Mouse (Mus musculus): ENCODE data around the gene Spata45. TPM values are rescaled to one million over a fixed set of nuclear protein-coding genes. Genes with fewer than 3 reads are reported as not detected.
A peak's percentile ranks its signal among the peaks of the same experiment; 100 is the strongest.

Spata45 gene
- polyA plus RNA-seq, 1 experiment from 2014 or later, result not detected

DNA sequence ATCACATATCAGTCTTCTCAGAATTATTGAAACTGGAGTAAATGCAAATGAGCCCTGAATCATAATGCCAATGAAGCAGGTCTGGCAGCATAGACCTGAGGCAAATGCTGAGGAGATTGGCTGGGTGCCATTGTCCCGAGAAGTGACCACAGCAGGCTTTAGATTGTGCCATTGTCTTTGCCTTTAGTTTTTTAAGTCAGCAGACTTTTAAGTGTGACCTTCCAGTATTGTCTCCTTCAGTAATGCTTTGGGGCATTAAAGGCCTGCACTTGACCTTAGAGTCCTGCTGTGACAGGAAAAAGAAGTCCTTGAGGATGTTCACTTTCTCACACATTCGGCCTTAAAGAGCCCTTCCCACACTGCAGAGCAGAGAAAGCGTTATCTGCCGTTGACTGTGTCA lies 33.8 kb downstream of the Spata45 start:
- H3K36me3 ChIP-seq (ENCODE audit: control insufficient read depth, insufficient read depth), result peaks cover 62% of the 10 kb centered on the region
- peaks cover 9% of the 10 kb centered on the region for H3K4me1 ChIP-seq (ENCODE audit: control insufficient read depth, low read depth, low read length)
- H3K27me3 ChIP-seq (ENCODE audit: control insufficient read depth, insufficient read depth, low read depth, low read length), result no peaks in the 10 kb centered on the region
- H3K4me3 ChIP-seq (ENCODE audit: low read depth, low read length), result no peak overlapping the region
- no peak overlapping the region for H3K4me2 ChIP-seq (ENCODE audit: low read depth, low read length)
- no peak for ATAC-seq (ENCODE audit: low read depth)
- 84% methylated on average over 4 of the region's 4 CpGs for WGBS (ENCODE audit: insufficient replicate concordance)
- H3K9ac ChIP-seq (ENCODE audit: low read depth, low read length), result no peak overlapping the region
- no peaks in the 10 kb centered on the region for H3K9me3 ChIP-seq (replicated peaks; ENCODE audit: control insufficient read depth, low read length)
- H3K27ac ChIP-seq (ENCODE audit: low read length), result no peak overlapping the region

DNA sequence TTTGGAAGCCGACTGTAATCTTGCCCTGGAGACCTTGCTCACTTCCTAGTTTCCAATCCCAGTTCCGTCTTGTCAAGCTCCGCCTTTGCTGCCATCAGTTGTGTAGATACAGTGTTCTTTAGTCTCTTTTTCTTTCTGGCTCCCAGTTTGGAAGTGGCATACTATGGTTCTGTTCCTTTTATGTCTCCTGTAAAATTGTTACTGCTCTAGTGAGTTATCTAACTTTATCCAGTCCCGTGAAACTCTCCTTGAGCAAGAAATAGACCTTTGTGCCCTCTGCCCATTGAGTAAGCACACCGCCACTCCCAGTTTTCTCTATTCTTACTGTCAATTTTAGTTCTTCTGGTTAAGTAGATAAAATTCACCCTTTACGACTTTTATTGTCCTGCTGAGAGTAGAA lies 35.2 kb downstream of the Spata45 start:
- H3K9me3 ChIP-seq (replicated peaks; ENCODE audit: control insufficient read depth, low read length), result no peaks in the 10 kb centered on the region
- no peak overlapping the region for H3K9ac ChIP-seq (ENCODE audit: low read depth, low read length)
- no peak overlapping the region for H3K4me2 ChIP-seq (ENCODE audit: low read depth, low read length)
- H3K36me3 ChIP-seq (ENCODE audit: control insufficient read depth, insufficient read depth), result peaks cover 65% of the 10 kb centered on the region
- H3K27ac ChIP-seq (ENCODE audit: low read length), result no peak overlapping the region; the same call in 1 of the 2 replicates
- no peaks in the 10 kb centered on the region for H3K27me3 ChIP-seq (ENCODE audit: control insufficient read depth, insufficient read depth, low read depth, low read length)
- no peak for ATAC-seq (ENCODE audit: low read depth)
- 76% methylated on average over 6 of the region's 6 CpGs for WGBS (ENCODE audit: insufficient replicate concordance)
- H3K4me1 ChIP-seq (ENCODE audit: control insufficient read depth, low read depth, low read length), result peaks cover 7% of the 10 kb centered on the region
- no peak overlapping the region for H3K4me3 ChIP-seq (ENCODE audit: low read depth, low read length)

DNA sequence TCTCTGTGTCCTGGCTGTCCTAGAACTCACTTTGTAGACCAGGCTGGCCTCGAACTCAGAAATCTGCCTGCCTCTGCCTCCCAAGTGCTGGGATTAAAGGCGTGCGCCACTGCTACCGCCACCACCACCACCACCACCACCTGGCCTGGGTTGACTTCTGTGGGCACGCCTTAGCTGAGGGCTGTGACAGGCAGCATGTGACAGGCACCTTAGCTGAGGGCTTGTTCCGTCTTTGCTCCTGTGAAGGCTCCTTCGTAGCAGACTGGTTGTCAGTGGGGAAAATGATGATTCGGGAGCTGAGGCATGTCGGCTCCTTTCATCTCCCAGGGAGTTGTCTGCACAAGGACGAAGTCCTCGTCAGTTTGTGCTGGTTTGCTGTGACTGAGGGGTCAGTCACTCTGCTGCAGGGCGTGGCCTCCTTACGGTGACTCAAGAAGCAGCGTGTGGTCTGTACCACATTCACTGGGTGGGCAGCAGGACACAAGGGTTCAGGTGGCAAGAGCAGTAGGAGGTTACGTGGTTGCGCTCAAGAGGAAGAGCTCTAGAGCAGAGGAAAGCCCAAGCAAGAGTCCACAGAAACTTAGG lies 36.0 kb downstream of the Spata45 start:
- Histone ChIP-seq H3K4me2 (ENCODE audit: low read depth, low read length) (no peak overlapping the region), H3K4me1 (ENCODE audit: control insufficient read depth, low read depth, low read length) (peaks cover 7% of the 10 kb centered on the region), H3K36me3 (ENCODE audit: control insufficient read depth, insufficient read depth) (peaks cover 72% of the 10 kb centered on the region), H3K27me3 (ENCODE audit: control insufficient read depth, insufficient read depth, low read depth, low read length) (no peaks in the 10 kb centered on the region), H3K9ac (ENCODE audit: low read depth, low read length) (no peak overlapping the region), H3K27ac (ENCODE audit: low read length) (peak overlapping the region; percentile 67), H3K9me3 (replicated peaks; ENCODE audit: control insufficient read depth, low read length) (no peaks in the 10 kb centered on the region), H3K4me3 (ENCODE audit: low read depth, low read length) (no peak overlapping the region)
- 85% methylated on average over 16 of the region's 16 CpGs for WGBS (ENCODE audit: insufficient replicate concordance)
- ATAC-seq (ENCODE audit: low read depth), result no peak

DNA sequence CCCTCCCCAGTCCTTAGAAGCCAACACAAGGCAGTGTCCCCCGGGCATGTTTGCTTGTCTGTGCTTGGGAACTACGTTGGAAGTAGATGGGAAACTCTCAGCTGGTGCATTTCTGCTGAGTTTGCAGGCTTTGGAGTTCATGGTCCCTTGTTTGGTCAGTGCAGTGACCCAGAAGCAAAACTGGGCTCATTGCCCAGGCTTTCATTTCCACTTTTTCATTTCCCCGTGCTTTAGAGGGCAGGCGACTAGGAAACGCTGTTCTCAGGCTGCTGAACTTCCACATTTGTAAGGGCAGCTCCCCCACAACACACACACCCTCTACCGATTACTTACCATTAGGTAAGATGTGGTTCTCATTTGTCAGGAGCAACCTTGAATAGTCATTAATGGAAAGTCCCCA lies 36.6 kb downstream of the Spata45 start:
- no peaks in the 10 kb centered on the region for H3K9me3 ChIP-seq (replicated peaks; ENCODE audit: control insufficient read depth, low read length)
- H3K36me3 ChIP-seq (ENCODE audit: control insufficient read depth, insufficient read depth), result peaks cover 77% of the 10 kb centered on the region
- no peak overlapping the region for H3K4me2 ChIP-seq (ENCODE audit: low read depth, low read length)
- no peak overlapping the region for H3K4me3 ChIP-seq (ENCODE audit: low read depth, low read length)
- ATAC-seq (ENCODE audit: low read depth), result peak; percentile 47
- no peak overlapping the region for H3K9ac ChIP-seq (ENCODE audit: low read depth, low read length)
- peak overlapping the region; percentile 67 for H3K27ac ChIP-seq (ENCODE audit: low read length)
- no peaks in the 10 kb centered on the region for H3K27me3 ChIP-seq (ENCODE audit: control insufficient read depth, insufficient read depth, low read depth, low read length)
- WGBS (ENCODE audit: insufficient replicate concordance), result 62% methylated on average over 6 of the region's 6 CpGs
- H3K4me1 ChIP-seq (ENCODE audit: control insufficient read depth, low read depth, low read length), result peaks cover 7% of the 10 kb centered on the region

DNA sequence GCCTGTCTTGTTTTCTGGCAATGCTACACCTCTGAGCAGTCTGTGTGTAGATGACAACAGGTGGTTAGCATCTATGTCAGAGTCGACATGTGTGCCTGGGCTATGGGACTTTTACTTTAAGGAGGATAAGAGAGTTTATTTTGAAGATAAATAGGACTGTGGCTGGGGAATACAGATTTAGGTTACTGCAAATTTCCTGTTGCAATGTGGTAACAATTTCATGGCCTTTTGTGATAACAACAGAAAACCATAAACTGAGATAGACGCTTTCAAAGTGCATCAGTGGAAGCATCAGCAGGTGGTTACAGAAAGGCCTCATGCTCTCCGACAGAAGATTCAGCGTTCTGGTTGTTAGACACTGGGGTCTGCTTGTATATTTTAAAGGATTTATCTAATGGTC lies 37.0 kb downstream of the Spata45 start:
- Histone ChIP-seq H3K4me3 (ENCODE audit: low read depth, low read length) (no peak overlapping the region), H3K9ac (ENCODE audit: low read depth, low read length) (no peak overlapping the region), H3K27me3 (ENCODE audit: control insufficient read depth, insufficient read depth, low read depth, low read length) (no peaks in the 10 kb centered on the region), H3K36me3 (ENCODE audit: control insufficient read depth, insufficient read depth) (peaks cover 77% of the 10 kb centered on the region), H3K27ac (ENCODE audit: low read length) (no peak overlapping the region), H3K4me2 (ENCODE audit: low read depth, low read length) (no peak overlapping the region), H3K9me3 (replicated peaks; ENCODE audit: control insufficient read depth, low read length) (no peaks in the 10 kb centered on the region), H3K4me1 (ENCODE audit: control insufficient read depth, low read depth, low read length) (peaks cover 7% of the 10 kb centered on the region)
- WGBS (ENCODE audit: insufficient replicate concordance), result 47% methylated on average over 4 of the region's 4 CpGs
- ATAC-seq (ENCODE audit: low read depth), result no peak

DNA sequence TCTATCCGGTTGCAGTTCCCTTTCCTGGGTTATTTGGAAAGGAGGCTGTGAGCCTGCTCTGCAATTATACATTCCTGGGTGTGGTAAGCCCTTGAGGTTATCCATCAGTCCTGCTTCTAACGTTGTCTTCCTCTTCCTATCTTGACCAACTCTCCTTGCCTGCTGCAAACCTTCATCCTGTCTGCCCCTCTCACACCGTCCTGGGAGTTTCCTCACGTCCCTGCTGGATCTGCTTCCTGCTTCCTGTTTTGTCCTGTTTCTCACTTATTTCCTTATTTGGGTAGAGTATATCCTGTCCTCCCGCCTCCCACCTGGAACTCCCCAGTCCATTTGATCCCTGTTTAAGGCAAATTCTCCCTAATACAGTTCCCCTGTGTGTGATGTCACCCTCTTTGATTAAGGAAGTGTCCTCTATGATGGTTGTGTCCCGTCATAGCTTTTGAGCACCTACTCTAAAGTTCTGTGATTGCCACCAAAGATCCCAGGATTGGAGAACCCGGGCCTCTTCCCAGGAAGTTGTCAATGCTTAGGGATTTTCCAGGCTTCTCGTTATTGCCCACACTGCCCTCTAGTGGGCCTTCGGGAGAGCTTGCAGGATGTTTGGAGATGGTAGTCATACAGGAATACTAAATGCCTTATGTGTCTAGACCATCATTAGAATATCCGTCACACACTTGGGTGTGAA lies 38.9 kb downstream of the Spata45 start:
- ATAC-seq (ENCODE audit: low read depth), result peak; percentile 30; the same call in 1 of the 2 replicates
- Histone ChIP-seq H3K4me3 (ENCODE audit: low read depth, low read length) (no peak overlapping the region), H3K27me3 (ENCODE audit: control insufficient read depth, insufficient read depth, low read depth, low read length) (no peaks in the 10 kb centered on the region), H3K9ac (ENCODE audit: low read depth, low read length) (no peak overlapping the region), H3K4me1 (ENCODE audit: control insufficient read depth, low read depth, low read length) (peaks cover 7% of the 10 kb centered on the region), H3K4me2 (ENCODE audit: low read depth, low read length) (no peak overlapping the region), H3K27ac (ENCODE audit: low read length) (0 out of 2 replicates have a peak overlapping the region, but pooled peaks have one; percentile 29), H3K9me3 (replicated peaks; ENCODE audit: control insufficient read depth, low read length) (no peaks in the 10 kb centered on the region), H3K36me3 (ENCODE audit: control insufficient read depth, insufficient read depth) (peaks cover 70% of the 10 kb centered on the region)
- 50% methylated on average over 10 of the region's 10 CpGs for WGBS (ENCODE audit: insufficient replicate concordance)

DNA sequence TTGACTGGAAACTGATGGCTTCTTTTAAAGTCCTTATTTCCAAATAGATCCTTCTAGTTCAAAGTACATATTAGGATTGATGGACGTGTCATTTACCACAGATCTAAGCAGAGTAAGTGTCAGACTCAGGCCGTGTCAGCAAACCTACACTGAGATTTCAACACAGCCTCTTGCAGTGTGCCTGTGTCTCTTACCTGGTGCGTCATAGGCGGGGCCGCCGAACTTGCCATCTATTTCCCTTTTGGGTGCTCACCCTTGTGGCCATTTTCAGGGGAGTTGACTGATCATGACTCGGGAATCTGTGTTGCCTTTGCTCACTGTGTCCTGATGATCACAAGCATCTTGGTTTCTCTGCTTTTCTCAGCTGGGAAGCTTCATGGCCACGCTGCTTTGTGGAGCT lies 46.8 kb downstream of the Spata45 start:
- peak overlapping the region; percentile 10; the same call in 1 of the 2 replicates for H3K4me2 ChIP-seq (ENCODE audit: low read depth, low read length)
- no peak overlapping the region for H3K9ac ChIP-seq (ENCODE audit: low read depth, low read length)
- peak overlapping the region; percentile 35; the same call in 1 of the 2 replicates for H3K27ac ChIP-seq (ENCODE audit: low read length)
- 70% methylated on average over 8 of the region's 8 CpGs for WGBS (ENCODE audit: insufficient replicate concordance)
- peaks cover 36% of the 10 kb centered on the region for H3K36me3 ChIP-seq (ENCODE audit: control insufficient read depth, insufficient read depth)
- peak; percentile 77 for ATAC-seq (ENCODE audit: low read depth)
- H3K9me3 ChIP-seq (replicated peaks; ENCODE audit: control insufficient read depth, low read length), result no peaks in the 10 kb centered on the region
- no peaks in the 10 kb centered on the region for H3K27me3 ChIP-seq (ENCODE audit: control insufficient read depth, insufficient read depth, low read depth, low read length)
- H3K4me3 ChIP-seq (ENCODE audit: low read depth, low read length), result no peak overlapping the region
- H3K4me1 ChIP-seq (ENCODE audit: control insufficient read depth, low read depth, low read length), result peaks cover 4% of the 10 kb centered on the region; the same call in 1 of the 2 replicates

DNA sequence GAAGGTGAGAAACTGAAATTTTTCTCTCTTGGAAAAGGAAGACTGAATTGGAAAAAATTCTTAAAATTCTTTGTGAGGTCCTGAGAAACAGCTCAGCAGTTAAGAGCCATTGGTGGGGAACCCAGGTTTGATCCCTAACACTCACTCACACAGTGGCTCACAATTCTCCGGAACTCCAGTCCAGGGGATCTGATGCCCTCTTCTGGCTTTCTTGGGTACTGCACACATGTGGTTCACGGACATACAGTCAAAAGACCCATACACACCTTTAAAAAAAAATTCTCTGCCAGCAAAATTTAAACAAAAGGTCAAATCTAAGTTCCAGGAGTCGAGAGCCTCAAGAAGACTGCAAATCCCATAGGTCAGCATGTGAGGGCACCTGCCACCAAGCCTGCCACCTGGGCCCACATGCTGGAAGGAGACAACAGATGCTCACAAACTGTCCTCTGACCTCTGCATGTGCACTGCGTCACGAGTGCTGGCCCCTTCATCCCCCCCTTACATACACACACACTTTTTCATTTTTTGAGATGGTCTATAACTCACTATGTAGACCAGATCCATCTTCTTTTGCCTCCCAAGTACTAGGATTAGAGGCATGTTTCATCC lies 48.6 kb downstream of the Spata45 start:
- Histone ChIP-seq H3K9ac (ENCODE audit: low read depth, low read length) (no peak overlapping the region), H3K27me3 (ENCODE audit: control insufficient read depth, insufficient read depth, low read depth, low read length) (no peaks in the 10 kb centered on the region), H3K36me3 (ENCODE audit: control insufficient read depth, insufficient read depth) (peaks cover 28% of the 10 kb centered on the region), H3K4me1 (ENCODE audit: control insufficient read depth, low read depth, low read length) (peaks cover 4% of the 10 kb centered on the region; the same call in 1 of the 2 replicates), H3K9me3 (replicated peaks; ENCODE audit: control insufficient read depth, low read length) (no peaks in the 10 kb centered on the region), H3K4me3 (ENCODE audit: low read depth, low read length) (no peak overlapping the region), H3K4me2 (ENCODE audit: low read depth, low read length) (no peak overlapping the region), H3K27ac (ENCODE audit: low read length) (no peak overlapping the region)
- 53% methylated on average over 5 of the region's 5 CpGs for whole genome bisulfite sequencing (ENCODE audit: insufficient replicate concordance)
- no peak for ATAC-seq (ENCODE audit: low read depth)

DNA sequence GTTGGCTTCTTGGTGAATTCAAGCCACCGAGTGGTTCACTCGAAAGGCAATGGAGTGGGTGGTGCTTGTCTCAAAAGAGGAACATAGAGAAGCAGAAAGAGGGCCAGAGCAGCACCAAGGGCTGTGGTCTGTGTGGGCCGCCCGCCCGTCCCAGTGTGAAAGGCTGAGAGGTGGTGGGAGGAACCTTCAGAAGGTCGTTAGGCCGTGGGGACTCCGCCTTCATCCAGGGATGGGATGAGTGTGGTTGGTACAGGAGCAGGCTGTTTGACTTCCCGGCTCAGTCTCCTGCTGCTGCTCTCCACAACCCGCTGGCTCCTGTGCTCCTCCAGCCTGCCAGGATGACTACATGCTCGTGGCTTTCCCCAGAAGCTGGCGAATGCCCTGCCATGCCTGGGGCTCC lies 49.2 kb downstream of the Spata45 start:
- H3K27me3 ChIP-seq (ENCODE audit: control insufficient read depth, insufficient read depth, low read depth, low read length), result no peaks in the 10 kb centered on the region
- no peak overlapping the region for H3K27ac ChIP-seq (ENCODE audit: low read length)
- peaks cover 22% of the 10 kb centered on the region for H3K36me3 ChIP-seq (ENCODE audit: control insufficient read depth, insufficient read depth)

More for the DNA sequence above, 49.2 kb downstream of the Spata45 start:
- Histone ChIP-seq H3K9ac (ENCODE audit: low read depth, low read length) (no peak overlapping the region), H3K4me2 (ENCODE audit: low read depth, low read length) (no peak overlapping the region), H3K4me3 (ENCODE audit: low read depth, low read length) (no peak overlapping the region), H3K4me1 (ENCODE audit: control insufficient read depth, low read depth, low read length) (peaks cover 4% of the 10 kb centered on the region; the same call in 1 of the 2 replicates), H3K9me3 (replicated peaks; ENCODE audit: control insufficient read depth, low read length) (no peaks in the 10 kb centered on the region)
- no peak; the same call in 1 of the 2 replicates for ATAC-seq (ENCODE audit: low read depth)
- 51% methylated on average over 12 of the region's 12 CpGs for WGBS (ENCODE audit: insufficient replicate concordance)
